Mouse (Mus musculus) CH12.LX (cell line): ENCODE data around the gene Psmb6.

Source experiments
- CTCF ChIP-seq, 2 experiments: IDR thresholded peaks in 1 of 2; conservative IDR thresholded peaks in 1 of 2; 2 replicates each; pipeline ENCODE4 v1.5.1; 2011 to 2012; ENCODE audit warnings: low read depth in 2 of 2, low read length in 2 of 2, improper control_type of control experiment in 1 of 2, inconsistent platforms in 1 of 2, mild to moderate bottlenecking in 1 of 2, moderate library complexity in 1 of 2
- IRF4 ChIP-seq: IDR thresholded peaks from 2 replicates; pipeline ENCODE4 v1.6.1; 2014; ENCODE audit warnings: low read depth, mild to moderate bottlenecking, inconsistent platforms, low read length, improper control_type of control experiment
- KAT2A ChIP-seq: IDR thresholded peaks from 2 replicates; pipeline ENCODE4 v1.6.1; 2012; ENCODE audit warnings: low read length, improper control_type of control experiment, inconsistent platforms; ENCODE audit not compliant: insufficient replicate concordance
- MAZ ChIP-seq: IDR thresholded peaks from 2 replicates; pipeline ENCODE4 v1.6.1; 2012; ENCODE audit warnings: low read depth, mild to moderate bottlenecking, inconsistent platforms, low read length, improper control_type of control experiment, moderate library complexity
- MYC ChIP-seq: IDR thresholded peaks from 2 replicates; pipeline ENCODE4 v1.6.1; 2011; ENCODE audit warnings: low read depth, mild to moderate bottlenecking, improper control_type of control experiment, low read length
- PAX5 ChIP-seq: IDR thresholded peaks from 2 replicates; pipeline ENCODE4 v1.6.1; 2012; ENCODE audit warnings: low read length, inconsistent platforms, mixed read lengths
- POLR2A ChIP-seq: IDR thresholded peaks from 2 replicates; pipeline ENCODE4 v1.6.1; 2011; ENCODE audit warnings: low read depth, mild to moderate bottlenecking, improper control_type of control experiment, low read length
- POLR2AphosphoS2 ChIP-seq: IDR thresholded peaks from 2 replicates; pipeline ENCODE4 v1.6.1; 2011; ENCODE audit warnings: low read depth, low read length, improper control_type of control experiment
- SIN3A ChIP-seq: IDR thresholded peaks from 2 replicates; pipeline ENCODE4 v1.6.1; 2012; ENCODE audit warnings: low read length, improper control_type of control experiment, inconsistent platforms
- SMC3 ChIP-seq: IDR thresholded peaks from 2 replicates; pipeline ENCODE4 v1.6.1; 2011; ENCODE audit warnings: low read depth, low read length, improper control_type of control experiment
- TCF12 ChIP-seq: IDR thresholded peaks from 2 replicates; pipeline ENCODE4 v1.6.1; 2014; ENCODE audit warnings: low read depth, mild to moderate bottlenecking, inconsistent platforms, low read length, improper control_type of control experiment
- UBTF ChIP-seq: IDR thresholded peaks from 2 replicates; pipeline ENCODE4 v1.6.1; 2012; ENCODE audit warnings: low read depth, mild to moderate bottlenecking, inconsistent platforms, low read length, improper control_type of control experiment, moderate library complexity

GRCm38 (mm10) chr11:70532839-70533238 lies 7.7 kb downstream of the Psmb6 start, which contains the start of gene Gm40193:
- TF ChIP-seq SMC3, result no peak
- no peak for TF ChIP-seq CTCF (conservative IDR thresholded peaks at IDR 0.05 in 1 of 2, IDR thresholded peaks at IDR 0.05 in 1 of 2; ENCODE audit: low read depth in 2 of 2, low read length in 2 of 2)
- no peak for TF ChIP-seq KAT2A
- no peak for TF ChIP-seq MAZ
- no peak for TF ChIP-seq TCF12
- TF ChIP-seq IRF4, result no peak
- TF ChIP-seq UBTF, result no peak
- TF ChIP-seq MYC, result no peak
- no peak for TF ChIP-seq POLR2AphosphoS2
- TF ChIP-seq PAX5, result no peak
- TF ChIP-seq POLR2A, result no peak
- no peak for TF ChIP-seq SIN3A
